Mouse (Mus musculus) adipocyte (in vitro differentiated cells): ENCODE results near the gene Vmn1r58.
"Not testable (repeated sequence)": the region's sequence is repeated elsewhere in the genome, so short reads cannot be mapped to it uniquely, and the experiment has no call there.

Experiments
- DNase-seq: peaks from one replicate; pipeline ENCODE4 v3.0.0-alpha.2; 2016; ENCODE audit warnings: low spot score

The Vmn1r58 gene

DNA sequence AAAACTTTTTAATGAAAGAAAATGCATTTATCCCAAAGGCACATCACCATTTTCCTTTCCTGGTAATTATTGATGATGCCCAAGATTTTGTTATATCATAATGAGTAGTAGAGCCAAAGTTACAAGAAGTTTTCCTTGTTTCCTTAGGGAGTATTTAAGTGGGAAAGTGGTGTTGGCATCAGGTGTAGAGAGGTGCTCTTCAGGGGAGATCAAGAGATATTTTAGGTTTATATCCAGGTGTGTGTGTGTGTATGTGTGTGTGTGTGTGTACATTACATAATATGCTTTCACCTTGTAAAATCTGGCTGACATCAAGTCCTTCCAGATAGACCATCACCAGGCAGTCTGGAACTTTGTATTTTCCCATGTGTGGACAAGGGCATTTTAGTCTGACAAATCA is at the start of gene Vmn1r58:
Gene Vmn1r58, minus strand, starts transcription at position 101 of the 400 bp plus-strand sequence.
- DNase-seq = not testable (repeated sequence)

- DNase-seq = no peak
Observed at GRCm38 (mm10) chr7:5456674-5457073, 43.5 kb upstream of the Vmn1r58 start, which contains the start of gene Vmn1r59. Gene Vmn1r59, minus strand, starts transcription at chr7:5456774.

DNA sequence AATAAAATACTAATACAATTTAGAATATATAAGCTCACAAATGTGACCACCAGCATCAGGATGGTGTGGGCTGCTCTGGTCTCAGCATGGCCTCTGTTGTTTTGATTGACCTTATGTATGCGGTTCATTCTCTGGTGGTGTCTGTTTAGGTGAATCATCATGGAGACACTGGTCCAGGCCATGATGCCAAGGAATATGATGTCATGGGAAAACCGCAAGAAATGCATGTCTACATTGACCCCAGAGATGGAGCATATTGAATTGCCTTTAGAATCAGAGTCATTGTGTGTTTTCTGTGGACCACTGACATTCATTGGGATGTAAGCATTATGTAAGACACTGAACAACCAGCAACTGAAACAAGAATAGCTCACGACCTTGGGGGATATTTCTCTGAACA is 40.8 kb upstream of the Vmn1r58 start:
- DNase-seq = not testable (repeated sequence)

DNA sequence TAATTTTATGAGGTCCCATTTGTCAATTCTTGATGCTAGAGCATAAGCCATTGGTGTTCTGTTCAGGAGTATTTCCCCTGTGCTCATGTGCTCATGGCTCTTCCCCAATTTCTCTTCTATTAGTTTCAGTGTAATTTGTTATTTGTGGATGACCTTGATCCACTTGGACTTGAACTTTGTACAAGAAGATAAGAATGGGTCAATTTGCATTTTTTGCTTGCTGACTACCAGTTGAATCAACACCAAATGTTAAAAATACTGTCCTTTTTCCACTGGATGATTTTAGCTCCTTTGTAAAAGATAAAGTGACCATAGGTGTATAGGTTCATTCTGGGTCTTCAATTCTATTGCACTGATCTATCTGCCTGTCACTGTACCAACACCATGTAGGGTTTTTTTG is 35.4 kb upstream of the Vmn1r58 start:
- no peak for DNase-seq

DNA sequence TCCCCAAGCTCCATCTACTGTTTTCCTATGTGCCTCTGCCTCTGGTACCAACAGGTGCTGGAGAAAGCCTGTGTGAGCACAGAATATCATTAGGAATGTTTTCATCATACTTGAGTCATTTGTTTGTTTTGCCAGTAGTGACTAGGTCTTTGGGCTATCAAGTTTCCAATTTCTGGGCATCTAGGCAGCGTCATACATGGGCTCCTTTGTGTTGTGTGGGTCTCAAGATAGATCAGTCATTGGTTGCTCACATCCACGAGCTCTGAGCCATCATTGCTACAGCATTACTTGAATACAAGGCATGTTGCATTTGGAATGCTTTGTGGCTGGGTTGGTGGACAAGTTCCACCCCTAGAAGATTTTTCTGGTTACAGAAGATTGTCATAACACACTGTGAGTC is 7.0 kb downstream of the Vmn1r58 start:
- no peak for DNase-seq

DNA sequence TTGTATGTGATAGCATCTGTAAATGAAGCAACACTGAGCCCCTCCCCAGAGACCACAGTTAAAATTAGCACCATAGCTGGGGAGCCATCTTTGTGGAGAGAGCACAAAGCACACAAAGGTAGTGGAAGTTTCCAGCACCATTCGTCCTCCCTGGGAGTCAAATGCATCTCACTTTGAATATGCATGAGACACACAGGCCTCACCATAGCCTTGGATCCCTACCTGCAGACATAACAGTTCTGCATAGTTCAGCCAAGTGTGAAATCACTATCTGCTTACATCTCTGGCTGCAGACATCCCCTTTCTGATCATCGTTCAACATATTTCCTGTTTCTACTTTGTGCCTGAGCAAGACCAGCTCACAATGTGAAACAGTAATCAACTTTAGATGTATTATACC is 46.5 kb downstream of the Vmn1r58 start:
- no peak for DNase-seq

DNA sequence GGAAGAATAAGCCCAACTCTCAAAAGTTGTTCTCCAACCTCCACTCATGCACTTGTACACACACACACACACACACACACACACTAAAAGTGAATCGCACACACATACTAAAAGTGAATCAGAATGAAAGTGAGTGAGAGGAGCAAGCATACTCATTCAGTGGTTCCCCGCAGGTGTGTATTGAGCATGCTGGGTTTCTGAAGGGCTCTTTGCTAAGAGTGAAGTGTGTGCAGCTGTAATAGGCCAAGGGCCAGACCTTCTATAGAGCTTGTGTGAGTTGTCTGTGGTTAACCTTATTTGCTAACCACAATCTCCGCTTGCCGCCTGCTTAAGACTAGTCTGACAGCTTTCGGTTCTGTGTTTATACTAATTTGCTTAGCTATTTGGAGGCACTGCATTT is 49.6 kb downstream of the Vmn1r58 start:
- no peak for DNase-seq
